Mouse (Mus musculus): ENCODE data around the gene P2ry6. TPM values are rescaled to one million over a fixed set of nuclear protein-coding genes. Genes with fewer than 3 reads are reported as not detected.
A peak's percentile ranks its signal among the peaks of the same experiment; 100 is the strongest.

Gene P2ry6
- polyA plus RNA-seq (2012; rRNA removed) = 19.4 and 27.8 TPM in 2 replicates

DNA sequence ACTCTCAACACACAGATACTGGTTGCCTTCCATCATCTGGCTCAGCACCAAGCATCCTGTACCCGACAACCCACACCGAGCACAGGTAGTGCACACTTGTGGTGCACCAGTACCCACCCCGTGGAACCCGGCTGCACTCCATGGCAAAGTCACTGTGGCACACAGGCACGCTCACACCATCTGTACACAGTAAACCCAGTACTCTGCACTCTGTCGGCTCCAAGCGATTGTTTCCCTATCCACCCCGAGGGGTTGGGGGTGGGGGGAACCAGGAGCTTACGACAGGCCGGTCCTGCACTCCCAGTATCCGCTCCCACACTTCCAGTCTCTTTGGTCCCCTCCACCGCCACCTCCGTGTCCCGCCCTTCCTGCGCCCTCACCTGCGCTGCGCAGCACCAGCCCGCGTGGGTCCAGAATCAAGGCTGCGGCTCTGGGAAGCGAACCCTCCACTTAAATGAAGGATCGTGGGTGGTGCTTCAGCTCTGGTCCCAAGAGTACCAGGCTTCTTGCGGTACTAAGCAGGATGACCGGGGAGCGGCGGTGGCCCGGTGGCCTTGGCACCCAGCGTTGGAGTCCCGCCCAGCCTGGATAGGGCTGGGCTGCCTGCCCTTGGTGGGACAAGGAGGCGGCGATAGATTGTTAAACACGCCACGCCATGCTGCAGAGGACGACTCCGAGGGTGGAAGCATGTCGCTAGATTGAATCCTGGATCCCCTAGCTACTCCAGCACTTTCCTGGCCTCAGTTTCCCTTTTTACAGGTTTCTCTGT is at the start of gene P2ry6:
Gene P2ry6, minus strand, starts transcription at position 515 of the 769 bp plus-strand sequence.
- Histone ChIP-seq H3K27ac (ENCODE audit: insufficient read depth, low read depth, low read length) (peak within 1 kb of the TSS; percentile 34; the same call in 1 of the 2 replicates), H3K27me3 (ENCODE audit: control insufficient read depth, insufficient read depth, low read length) (no peaks in the 10 kb centered on the region), H3K4me3 (ENCODE audit: low read depth, low read length) (peak within 1 kb of the TSS; percentile 68), H3K4me1 (ENCODE audit: control insufficient read depth, insufficient read depth, insufficient read length, low read length) (peaks cover 18% of the 10 kb centered on the region), H3K36me3 (ENCODE audit: control insufficient read depth, insufficient read depth, low read length) (no peaks in the 10 kb centered on the region)
- no peak for TF ChIP-seq CTCF (IDR thresholded peaks at IDR 0.05; ENCODE audit: extremely low read depth, insufficient read length, insufficient replicate concordance, low read depth, low read length)
- no peak for TF ChIP-seq POLR2A (IDR thresholded peaks at IDR 0.05; ENCODE audit: low read depth, low read length)
- 8% methylated on average over 36 of the region's 36 CpGs for WGBS

DNA sequence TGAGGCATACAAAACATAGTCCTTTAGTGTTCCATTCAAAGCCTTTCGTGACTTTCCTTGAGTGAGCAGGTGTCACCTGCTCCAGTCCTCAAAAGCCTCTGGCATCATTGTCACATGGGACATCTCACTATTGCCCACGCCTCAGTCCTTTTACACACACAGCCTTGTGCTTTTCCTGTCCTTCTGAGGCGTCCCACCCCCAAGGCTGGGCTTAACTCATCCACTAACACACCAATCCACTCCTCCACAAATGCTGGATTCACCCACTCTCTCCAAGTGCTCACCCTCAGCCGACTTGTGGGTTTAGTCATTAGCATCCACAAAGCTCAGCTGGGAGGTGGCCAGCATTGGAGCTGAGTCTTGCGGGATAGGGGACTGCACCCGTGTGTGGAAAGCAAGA is 43.0 kb upstream of the P2ry6 start:
- no peak for TF ChIP-seq POLR2A (IDR thresholded peaks at IDR 0.05; ENCODE audit: low read depth, low read length)
- TF ChIP-seq CTCF (IDR thresholded peaks at IDR 0.05; ENCODE audit: extremely low read depth, insufficient read length, insufficient replicate concordance, low read depth, low read length) = no peak
- H3K4me3 ChIP-seq (ENCODE audit: low read depth, low read length) = no peak overlapping the region
- 59% methylated on average over 6 of the region's 6 CpGs for WGBS
- no peak overlapping the region for H3K27ac ChIP-seq (ENCODE audit: insufficient read depth, low read depth, low read length)
- H3K27me3 ChIP-seq (ENCODE audit: control insufficient read depth, insufficient read depth, low read length) = no peaks in the 10 kb centered on the region
- no peaks in the 10 kb centered on the region for H3K36me3 ChIP-seq (ENCODE audit: control insufficient read depth, insufficient read depth, low read length)
- no peaks in the 10 kb centered on the region for H3K4me1 ChIP-seq (ENCODE audit: control insufficient read depth, insufficient read depth, insufficient read length, low read length)

DNA sequence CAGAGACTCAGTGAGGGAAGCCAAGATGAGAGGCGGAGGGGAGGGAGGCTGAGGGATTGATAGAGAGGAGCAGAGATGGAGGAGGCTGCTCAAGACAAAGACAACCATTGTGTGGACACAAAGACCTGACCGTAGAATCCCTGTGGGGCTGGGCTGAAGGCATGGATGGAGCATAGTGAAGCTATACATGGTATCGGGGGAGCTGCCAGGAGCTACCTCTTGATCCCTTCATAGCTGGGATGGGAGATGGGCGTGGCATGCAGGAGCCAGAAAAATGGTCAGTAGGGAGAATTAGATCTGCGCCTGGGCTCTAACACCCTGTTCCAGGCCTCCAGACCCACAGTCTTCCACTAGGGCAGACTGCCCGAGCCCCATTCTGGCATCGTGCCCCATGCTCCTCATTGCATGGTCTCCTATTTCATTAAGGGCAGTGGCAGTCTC is 42.6 kb upstream of the P2ry6 start:
- no peaks in the 10 kb centered on the region for H3K27me3 ChIP-seq (ENCODE audit: control insufficient read depth, insufficient read depth, low read length)
- 79% methylated on average over 7 of the region's 7 CpGs for WGBS
- H3K36me3 ChIP-seq (ENCODE audit: control insufficient read depth, insufficient read depth, low read length) = no peaks in the 10 kb centered on the region
- H3K27ac ChIP-seq (ENCODE audit: insufficient read depth, low read depth, low read length) = no peak overlapping the region
- H3K4me3 ChIP-seq (ENCODE audit: low read depth, low read length) = no peak overlapping the region
- TF ChIP-seq CTCF (IDR thresholded peaks at IDR 0.05; ENCODE audit: extremely low read depth, insufficient read length, insufficient replicate concordance, low read depth, low read length) (no peak), POLR2A (IDR thresholded peaks at IDR 0.05; ENCODE audit: low read depth, low read length) (no peak)
- peaks cover 2% of the 10 kb centered on the region; the same call in 1 of the 2 replicates for H3K4me1 ChIP-seq (ENCODE audit: control insufficient read depth, insufficient read depth, insufficient read length, low read length)

GRCm38 (mm10) chr7:101014985-101015384 is 40.5 kb upstream of the P2ry6 start:
- TF ChIP-seq POLR2A (IDR thresholded peaks at IDR 0.05; ENCODE audit: low read depth, low read length) (no peak), CTCF (IDR thresholded peaks at IDR 0.05; ENCODE audit: extremely low read depth, insufficient read length, insufficient replicate concordance, low read depth, low read length) (no peak)
- no peaks in the 10 kb centered on the region for H3K36me3 ChIP-seq (ENCODE audit: control insufficient read depth, insufficient read depth, low read length)
- no peaks in the 10 kb centered on the region for H3K27me3 ChIP-seq (ENCODE audit: control insufficient read depth, insufficient read depth, low read length)
- 85% methylated on average over 1 of the region's 1 CpGs for WGBS
- H3K4me1 ChIP-seq (ENCODE audit: control insufficient read depth, insufficient read depth, insufficient read length, low read length) = peaks cover 7% of the 10 kb centered on the region; the same call in 1 of the 2 replicates
- no peak overlapping the region for H3K4me3 ChIP-seq (ENCODE audit: low read depth, low read length)
- H3K27ac ChIP-seq (ENCODE audit: insufficient read depth, low read depth, low read length) = no peak overlapping the region

GRCm38 (mm10) chr7:101014041-101014440 is 39.6 kb upstream of the P2ry6 start:
- H3K27ac ChIP-seq (ENCODE audit: insufficient read depth, low read depth, low read length) = no peak overlapping the region
- no peaks in the 10 kb centered on the region for H3K36me3 ChIP-seq (ENCODE audit: control insufficient read depth, insufficient read depth, low read length)
- WGBS = 88% methylated on average over 9 of the region's 9 CpGs
- peaks cover 7% of the 10 kb centered on the region; the same call in 1 of the 2 replicates for H3K4me1 ChIP-seq (ENCODE audit: control insufficient read depth, insufficient read depth, insufficient read length, low read length)
- H3K4me3 ChIP-seq (ENCODE audit: low read depth, low read length) = no peak overlapping the region
- no peaks in the 10 kb centered on the region for H3K27me3 ChIP-seq (ENCODE audit: control insufficient read depth, insufficient read depth, low read length)
- TF ChIP-seq CTCF (IDR thresholded peaks at IDR 0.05; ENCODE audit: extremely low read depth, insufficient read length, insufficient replicate concordance, low read depth, low read length) (no peak), POLR2A (IDR thresholded peaks at IDR 0.05; ENCODE audit: low read depth, low read length) (no peak)

- Histone ChIP-seq H3K4me1 (ENCODE audit: control insufficient read depth, insufficient read depth, insufficient read length, low read length) (peaks cover 7% of the 10 kb centered on the region; the same call in 1 of the 2 replicates), H3K27me3 (ENCODE audit: control insufficient read depth, insufficient read depth, low read length) (no peaks in the 10 kb centered on the region), H3K27ac (ENCODE audit: insufficient read depth, low read depth, low read length) (peak within 1 kb of the TSS; percentile 80), H3K36me3 (ENCODE audit: control insufficient read depth, insufficient read depth, low read length) (no peaks in the 10 kb centered on the region), H3K4me3 (ENCODE audit: low read depth, low read length) (peak within 1 kb of the TSS; percentile 72)
- WGBS = 90% methylated on average over 4 of the region's 4 CpGs
- TF ChIP-seq POLR2A (IDR thresholded peaks at IDR 0.05; ENCODE audit: low read depth, low read length) = no peak
- no peak for TF ChIP-seq CTCF (IDR thresholded peaks at IDR 0.05; ENCODE audit: extremely low read depth, insufficient read length, insufficient replicate concordance, low read depth, low read length)
Measured at GRCm38 (mm10) chr7:101012541-101012940, 38.1 kb upstream of the P2ry6 start, which contains the start of gene P2ry2. P2ry2 (minus strand) TSS chr7:101012866.

DNA sequence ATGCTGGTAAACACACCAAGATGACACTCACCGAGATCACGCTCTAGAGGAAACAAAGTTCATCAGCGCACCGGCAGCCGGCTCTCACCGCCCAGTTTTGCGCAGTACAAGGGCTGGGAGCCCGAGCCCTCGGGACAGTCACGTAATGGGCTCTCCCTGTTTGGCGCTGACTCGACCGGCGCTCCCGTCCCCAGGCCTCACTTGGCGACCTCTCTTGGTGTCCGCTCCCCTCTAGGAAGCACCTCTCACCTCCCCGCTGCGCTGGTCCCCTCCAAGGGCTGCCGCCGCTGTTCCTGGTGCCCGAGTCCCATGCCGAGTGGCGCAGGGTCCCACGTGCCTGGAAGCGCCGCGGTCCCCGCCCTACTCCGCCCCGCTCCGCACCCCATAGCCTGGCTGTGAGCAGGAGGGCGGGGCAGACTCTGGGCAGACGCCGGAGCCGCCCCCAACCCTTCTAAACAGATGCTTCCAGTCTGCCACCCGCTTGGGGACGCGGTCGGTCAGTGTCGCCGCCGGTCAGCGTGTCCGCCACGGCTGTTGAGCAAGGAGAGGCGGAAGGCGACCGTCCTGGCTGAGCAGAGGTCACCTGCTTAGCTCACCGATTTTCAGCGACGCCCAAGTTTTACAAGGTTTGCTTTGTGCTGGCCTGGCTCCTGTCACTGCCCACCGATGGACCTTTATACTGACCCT is 37.4 kb upstream of the P2ry6 start:
- Histone ChIP-seq H3K27me3 (ENCODE audit: control insufficient read depth, insufficient read depth, low read length) (no peaks in the 10 kb centered on the region), H3K4me3 (ENCODE audit: low read depth, low read length) (peak overlapping the region; percentile 72), H3K27ac (ENCODE audit: insufficient read depth, low read depth, low read length) (peak overlapping the region; percentile 80), H3K36me3 (ENCODE audit: control insufficient read depth, insufficient read depth, low read length) (no peaks in the 10 kb centered on the region), H3K4me1 (ENCODE audit: control insufficient read depth, insufficient read depth, insufficient read length, low read length) (peaks cover 9% of the 10 kb centered on the region; the same call in 1 of the 2 replicates)
- under 1% methylated on average over 53 of the region's 53 CpGs for WGBS
- TF ChIP-seq POLR2A (IDR thresholded peaks at IDR 0.05; ENCODE audit: low read depth, low read length) = peak; percentile 48; the same call in 1 of the 2 replicates
- no peak for TF ChIP-seq CTCF (IDR thresholded peaks at IDR 0.05; ENCODE audit: extremely low read depth, insufficient read length, insufficient replicate concordance, low read depth, low read length)

Data from small intestine, adult 2 months (tissue).